Mouse (Mus musculus) MEL (cell line): Measurements from ENCODE around the gene Tst. TPM values are rescaled to one million over a fixed set of nuclear protein-coding genes. Genes with fewer than 3 reads are reported as not detected.

ENCODE experiments used
- DNase-seq: peaks from one replicate; pipeline ENCODE4 v3.0.0; 2011; ENCODE audit warnings: low read depth, low spot score
- H3K27ac ChIP-seq: 2 replicates; pipeline ENCODE4 v1.5.1; 2012; ENCODE audit warnings: low read depth, mild to moderate bottlenecking, control low read depth, low read length, moderate library complexity; ENCODE audit not compliant: control insufficient read depth
- H3K27me3 ChIP-seq, 2 experiments: fragments of 150-350 bp in 1 of 2; sonication (generic) in 1 of 2; 2 replicates each; pipeline ENCODE4 v1.6.1; 2012; ENCODE audit warnings: low read length in 2 of 2, mild to moderate bottlenecking in 2 of 2, improper control_type of control experiment in 1 of 2, moderate library complexity in 1 of 2; ENCODE audit not compliant: insufficient read depth in 2 of 2, control insufficient read depth in 1 of 2
- H3K36me3 ChIP-seq, 2 experiments: 2 replicates each; pipeline ENCODE4 v1.6.1; 2012 to 2014; ENCODE audit warnings: low read length in 2 of 2, improper control_type of control experiment in 1 of 2, inconsistent platforms in 1 of 2, mild to moderate bottlenecking in 1 of 2; ENCODE audit not compliant: insufficient read depth in 2 of 2, control insufficient read depth in 1 of 2
- H3K4me1 ChIP-seq, 2 experiments: fragments of 150-350 bp in 1 of 2; sonication (generic) in 1 of 2; 2 replicates each; pipeline ENCODE4 v1.6.1; 2012; ENCODE audit warnings: low read length in 2 of 2, improper control_type of control experiment in 1 of 2, mild to moderate bottlenecking in 1 of 2; ENCODE audit not compliant: insufficient read depth in 2 of 2, control insufficient read depth in 1 of 2
- H3K4me3 ChIP-seq, 2 experiments: fragments of 150-350 bp in 1 of 2; sonication (generic) in 1 of 2; 2 replicates each; pipeline ENCODE4 v1.5.1; 2012; ENCODE audit warnings: low read depth in 2 of 2, low read length in 2 of 2, mild to moderate bottlenecking in 2 of 2, moderate library complexity in 2 of 2, control low read depth in 1 of 2, improper control_type of control experiment in 1 of 2; ENCODE audit not compliant: control insufficient read depth in 1 of 2, insufficient read depth in 1 of 2
- H3K79me2 ChIP-seq: 2 replicates; pipeline ENCODE4 v1.6.1; 2012; ENCODE audit warnings: mild to moderate bottlenecking, low read length, moderate library complexity; ENCODE audit not compliant: control insufficient read depth, poor library complexity, insufficient read depth
- H3K9ac ChIP-seq: 2 replicates; pipeline ENCODE4 v1.6.1; 2012; ENCODE audit warnings: low read depth, mild to moderate bottlenecking, control low read depth, low read length, moderate library complexity; ENCODE audit not compliant: control insufficient read depth, poor library complexity, severe bottlenecking
- H3K9me3 ChIP-seq: fragments of 150-350 bp; sonication (generic); replicated peaks from 2 replicates; pipeline ENCODE4 v1.6.1; 2012; ENCODE audit warnings: mild to moderate bottlenecking, low read length, improper control_type of control experiment, moderate library complexity; ENCODE audit not compliant: insufficient read depth
- CHD1 ChIP-seq: IDR thresholded peaks from 2 replicates; pipeline ENCODE4 v1.6.1; 2012; ENCODE audit warnings: low read depth, mild to moderate bottlenecking, inconsistent platforms, low read length, improper control_type of control experiment
- CHD2 ChIP-seq: IDR thresholded peaks from 2 replicates; pipeline ENCODE4 v1.6.1; 2011; ENCODE audit warnings: low read length, improper control_type of control experiment
- EP300 ChIP-seq, 2 experiments: IDR thresholded peaks; 2 replicates each; pipeline ENCODE4 v1.6.1; 2011; ENCODE audit warnings: improper control_type of control experiment in 2 of 2, low read length in 2 of 2, low read depth in 1 of 2, mild to moderate bottlenecking in 1 of 2
- GATA1 ChIP-seq: IDR thresholded peaks from 2 replicates; pipeline ENCODE4 v1.6.1; 2011; ENCODE audit warnings: low read depth, low read length, improper control_type of control experiment
- HCFC1 ChIP-seq: IDR thresholded peaks from 2 replicates; pipeline ENCODE4 v1.6.1; 2012; ENCODE audit warnings: low read depth, mild to moderate bottlenecking, inconsistent platforms, low read length, improper control_type of control experiment, moderate library complexity
- MAFK ChIP-seq: IDR thresholded peaks from 2 replicates; pipeline ENCODE4 v1.6.1; 2011; ENCODE audit warnings: low read depth, mild to moderate bottlenecking, low read length, improper control_type of control experiment, borderline replicate concordance
- MAX ChIP-seq: IDR thresholded peaks from 2 replicates; pipeline ENCODE4 v1.6.1; 2011; ENCODE audit warnings: low read length, improper control_type of control experiment
- MEF2A ChIP-seq: IDR thresholded peaks from 2 replicates; pipeline ENCODE4 v1.6.1; 2014; ENCODE audit warnings: low read depth, mild to moderate bottlenecking, inconsistent platforms, low read length, improper control_type of control experiment; ENCODE audit not compliant: poor library complexity, insufficient replicate concordance, severe bottlenecking; ENCODE audit errors: extremely low read depth
- MXI1 ChIP-seq: IDR thresholded peaks from 2 replicates; pipeline ENCODE4 v1.6.1; 2011; ENCODE audit warnings: mild to moderate bottlenecking, low read depth, low read length, improper control_type of control experiment
- MYB ChIP-seq: IDR thresholded peaks from 2 replicates; pipeline ENCODE4 v1.6.1; 2011; ENCODE audit warnings: mild to moderate bottlenecking, low read depth, low read length, improper control_type of control experiment
- NRF1 ChIP-seq: IDR thresholded peaks from 2 replicates; pipeline ENCODE4 v1.6.1; 2014; ENCODE audit warnings: low read depth, mild to moderate bottlenecking, inconsistent platforms, low read length, improper control_type of control experiment, moderate library complexity; ENCODE audit not compliant: poor library complexity, insufficient read depth, severe bottlenecking
- POLR2A ChIP-seq, 2 experiments: IDR thresholded peaks; 2 replicates each; pipeline ENCODE4 v1.6.1; 2011 to 2012; ENCODE audit warnings: low read length in 2 of 2, mild to moderate bottlenecking in 2 of 2, control low read depth in 1 of 2, improper control_type of control experiment in 1 of 2, low read depth in 1 of 2, moderate library complexity in 1 of 2; ENCODE audit not compliant: control insufficient read depth in 1 of 2, insufficient read depth in 1 of 2, poor library complexity in 1 of 2
- POLR2AphosphoS2 ChIP-seq: IDR thresholded peaks from 2 replicates; pipeline ENCODE4 v1.6.1; 2011; ENCODE audit warnings: low read length, improper control_type of control experiment
- POLR2AphosphoS5 ChIP-seq: IDR thresholded peaks from 2 replicates; pipeline ENCODE4 v1.6.1; 2012; ENCODE audit warnings: low read depth, borderline replicate concordance, mild to moderate bottlenecking, inconsistent platforms, low read length, moderate library complexity, mixed read lengths
- SIN3A ChIP-seq: IDR thresholded peaks from 2 replicates; pipeline ENCODE4 v1.6.1; 2012; ENCODE audit warnings: low read length, improper control_type of control experiment, inconsistent platforms
- SMC3 ChIP-seq: IDR thresholded peaks from 2 replicates; pipeline ENCODE4 v1.6.1; 2011; ENCODE audit warnings: low read depth, low read length, improper control_type of control experiment
- TCF12 ChIP-seq: IDR thresholded peaks from 2 replicates; pipeline ENCODE4 v1.6.1; 2014; ENCODE audit warnings: low read depth, mild to moderate bottlenecking, inconsistent platforms, low read length, improper control_type of control experiment, moderate library complexity
- ZC3H11A ChIP-seq: IDR thresholded peaks from 2 replicates; pipeline ENCODE4 v1.6.1; 2012; ENCODE audit warnings: low read depth, mild to moderate bottlenecking, inconsistent platforms, low read length, improper control_type of control experiment
- ZMIZ1 ChIP-seq: IDR thresholded peaks from 2 replicates; pipeline ENCODE4 v1.6.1; 2012; ENCODE audit warnings: low read depth, mild to moderate bottlenecking, inconsistent platforms, low read length, improper control_type of control experiment, moderate library complexity
- ZNF384 ChIP-seq: IDR thresholded peaks from 2 replicates; pipeline ENCODE4 v1.6.1; 2012; ENCODE audit warnings: low read depth, mild to moderate bottlenecking, inconsistent platforms, low read length, improper control_type of control experiment
- polyA plus RNA-seq, 2 experiments: library from polyadenylated mRNA; stranded (reverse) in 1 of 2; unstranded in 1 of 2; fragments of >175 nt in 1 of 2; fragments of >200 nt in 1 of 2; gene quantifications; 2 replicates each; pipeline versions ENCODE4 v1.2.1 to v1.2.4; 2012; ENCODE audit warnings: low replicate concordance in 2 of 2, low read depth in 1 of 2; ENCODE audit not compliant: insufficient read length in 2 of 2, insufficient read depth in 1 of 2, missing spikeins in 1 of 2
- total RNA-seq: library from RNA; depleted of rRNA; stranded (reverse); fragments of 300-350 nt; gene quantifications from 2 replicates; pipeline ENCODE4 v1.2.3, GENCODE M21; 2012

Gene Tst
- total and polyA plus RNA-seq, 3 experiments: 29.5 to 34.8 TPM; not detected in 1

- H3K27ac ChIP-seq: no peak overlapping the region
Observed at GRCm38 (mm10) chr15:78455168-78455567, 49.5 kb upstream of the Tst start.

GRCm38 (mm10) chr15:78452929-78453328 is 47.2 kb upstream of the Tst start:
- Histone ChIP-seq H3K79me2 (no peaks in the 10 kb centered on the region; the same call in 1 of the 2 replicates), H3K4me3 (no peak overlapping the region), H3K27me3 (no peaks in the 10 kb centered on the region), H3K27ac (no peak overlapping the region), H3K9me3 (no peaks in the 10 kb centered on the region), H3K4me1 (peaks cover 3 to 24% of the 10 kb centered on the region in 2 experiments; a peak in 2 of 4 replicates), H3K9ac (no peak overlapping the region), H3K36me3 (peaks cover 0 to 6% of the 10 kb centered on the region in 2 experiments; a peak in 2 of 4 replicates)
- TF ChIP-seq POLR2AphosphoS5 (no peak), POLR2AphosphoS2 (no peak), MYB (no peak), MAX (no peak), HCFC1 (no peak)
- DNase-seq: no peak

More at GRCm38 (mm10) chr15:78455168-78455567, 49.5 kb upstream of the Tst start:
- TF ChIP-seq ZC3H11A (no peak), MXI1 (no peak), GATA1 (peak; percentile 28; the same call in 1 of the 2 replicates), ZNF384 (no peak), POLR2A (IDR thresholded peaks at IDR 0.05; ENCODE audit: control insufficient read depth in 1 of 2, insufficient read depth in 1 of 2, low read depth in 1 of 2, low read length in 2 of 2, poor library complexity in 1 of 2) (no peak), MYB (peak; percentile 26; the same call in 1 of the 2 replicates), CHD2 (no peak), EP300 (IDR thresholded peaks at IDR 0.05; ENCODE audit: low read depth in 1 of 2, low read length in 2 of 2) (peak; percentile 44 to 47; a peak in 2 of 4 replicates), SIN3A (no peak), ZMIZ1 (no peak), POLR2AphosphoS2 (no peak), MEF2A (no peak), MAFK (no peak), TCF12 (peak; percentile 40; the same call in 1 of the 2 replicates), SMC3 (no peak), NRF1 (no peak), CHD1 (no peak)
- Histone ChIP-seq H3K79me2 (no peaks in the 10 kb centered on the region), H3K4me3 (no peak overlapping the region), H3K9me3 (no peaks in the 10 kb centered on the region), H3K9ac (no peak overlapping the region), H3K4me1 (peaks cover 0 to 11% of the 10 kb centered on the region in 2 experiments; a peak in 2 of 4 replicates), H3K36me3 (no peaks in the 10 kb centered on the region; a peak in 1 of 4 replicates), H3K27me3 (no peaks in the 10 kb centered on the region)
- DNase-seq: peak; percentile 47
